Mouse (Mus musculus) heart, adult 2 months (tissue): ENCODE data around the gene Cldn3.

Source experiments
- CTCF ChIP-seq: fragments of 200-600 bp; IDR thresholded peaks from 2 replicates; pipeline ENCODE4 v1.8.1; 2022; ENCODE audit warnings: antibody characterized with exemption, mild to moderate bottlenecking, moderate library complexity
- EP300 ChIP-seq: fragments of 200-500 bp; IDR thresholded peaks from 2 replicates; pipeline ENCODE4 v1.6.1; 2011; ENCODE audit warnings: low read depth, low read length, control low read depth; ENCODE audit not compliant: insufficient read depth
- POLR2A ChIP-seq: fragments of 200-500 bp; IDR thresholded peaks from 2 replicates; pipeline ENCODE4 v1.6.1; 2011; ENCODE audit warnings: mild to moderate bottlenecking, low read depth, low read length, control low read depth; ENCODE audit not compliant: insufficient read depth

DNA sequence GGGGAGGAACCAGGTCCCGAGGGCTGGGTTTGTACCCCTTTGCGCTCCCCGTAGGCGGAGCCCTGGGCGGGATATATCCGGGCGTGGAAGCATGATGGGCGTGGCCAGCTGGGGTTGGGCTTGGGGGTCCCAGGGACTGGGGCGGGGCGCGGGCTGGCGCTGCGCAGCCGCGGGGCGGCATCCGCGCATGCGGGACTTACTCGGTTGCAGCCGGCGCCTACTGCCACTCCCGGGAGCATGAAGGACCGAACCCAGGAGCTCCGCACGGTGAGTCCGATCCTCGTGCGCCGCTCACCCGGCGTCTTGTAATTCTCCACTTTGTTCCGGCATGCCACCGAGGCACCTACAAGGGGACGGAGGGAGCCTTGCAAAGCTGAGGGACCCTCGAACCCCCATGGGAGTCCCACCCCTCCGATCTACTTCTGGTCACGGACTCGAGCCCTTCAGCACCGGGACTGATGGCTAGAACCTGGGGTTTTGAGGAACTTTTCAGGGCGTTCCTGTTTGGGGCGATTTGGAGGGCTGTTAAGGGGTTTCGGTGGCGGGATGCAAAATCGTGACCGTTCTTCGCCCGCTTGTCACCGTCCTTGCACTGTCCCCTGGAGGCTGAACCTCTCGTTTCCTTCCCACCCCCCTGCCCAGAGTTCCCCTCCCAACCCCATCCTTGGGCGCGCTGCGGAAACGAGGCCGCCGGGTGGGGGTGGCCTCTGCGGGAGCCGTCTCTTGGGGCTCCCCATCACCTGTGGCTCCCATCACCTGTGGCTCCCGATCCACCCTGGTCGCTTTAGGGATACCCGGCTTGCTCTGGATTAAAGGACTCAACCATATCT lies 37.5 kb downstream of the Cldn3 start, which contains the start of gene Stx1a:
- 0 out of 2 replicates have a peak, but pooled peaks have one; percentile 12 for TF ChIP-seq CTCF
- TF ChIP-seq POLR2A: peak; percentile 84
- no peak for TF ChIP-seq EP300
